Mouse (Mus musculus) right cerebral cortex, postnatal 25 days (tissue): ENCODE results near the gene Mbnl2.

Source experiments
- DNase-seq: peaks from one replicate; pipeline ENCODE4 v3.0.0; 2022

Gene Mbnl2

DNA sequence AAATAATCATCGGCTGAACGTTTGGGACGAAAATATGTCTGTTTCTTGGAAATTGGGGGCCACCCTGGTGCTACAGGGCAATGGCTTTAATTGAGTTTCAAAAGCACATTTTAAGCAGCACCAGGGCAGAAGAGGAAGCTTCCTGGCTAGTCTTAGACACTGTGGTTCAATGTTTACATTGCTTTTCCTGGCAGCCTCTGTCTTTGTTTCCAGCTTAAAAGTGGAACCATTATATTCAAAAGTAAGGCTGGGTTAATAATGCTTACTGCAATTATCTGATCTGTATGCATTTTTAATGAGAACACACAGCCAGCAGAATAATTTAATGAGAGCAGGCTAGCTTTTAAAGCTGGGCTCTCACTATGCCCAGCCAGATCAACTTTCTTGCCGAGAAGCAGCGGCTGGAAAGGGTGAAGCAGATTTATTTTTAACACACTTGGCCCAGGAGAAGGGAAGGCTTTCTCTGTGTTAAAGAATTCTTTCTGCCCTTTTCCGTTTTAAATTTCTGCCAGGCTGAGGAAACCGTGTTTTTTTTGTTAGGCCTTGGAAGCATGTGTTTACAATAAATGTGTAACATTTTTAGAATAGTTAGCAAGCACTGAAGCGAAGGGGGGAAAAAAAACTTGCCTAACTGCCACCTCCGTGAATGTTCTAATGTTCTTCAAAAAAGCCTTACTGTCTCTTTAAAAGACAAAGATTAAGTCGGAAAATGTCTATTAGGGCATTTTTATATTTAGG lies 1.0 kb downstream of the Mbnl2 start:
- DNase-seq, result no peak

DNA sequence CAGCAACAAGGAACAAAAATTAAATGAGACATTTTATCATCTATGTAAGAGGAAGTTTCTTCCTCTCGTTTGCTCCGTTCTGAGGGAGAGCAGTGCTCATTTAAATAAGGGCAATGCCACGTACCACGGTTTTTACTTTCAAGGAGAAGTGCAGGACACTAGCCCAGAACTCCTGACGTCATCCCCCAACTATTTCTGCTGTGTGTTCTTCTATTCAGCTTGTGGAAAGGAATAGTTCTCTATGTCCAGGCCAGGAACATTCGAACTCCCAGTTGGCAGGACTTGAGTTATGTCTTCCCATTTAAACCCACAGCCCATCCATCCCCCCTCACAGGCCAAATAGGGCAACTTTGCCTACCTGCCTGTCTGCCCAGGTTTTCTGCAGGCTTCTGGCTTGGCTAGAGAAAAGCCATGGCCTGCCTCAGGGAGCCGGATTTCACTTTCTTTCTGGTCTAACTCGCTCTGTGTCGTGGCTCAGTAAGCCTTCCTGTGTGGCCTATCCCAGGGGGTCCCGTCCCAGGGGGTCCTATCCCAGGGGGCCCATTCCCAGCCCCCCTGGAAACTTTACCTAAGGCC lies 1.7 kb downstream of the Mbnl2 start:
- DNase-seq, result no peak

DNA sequence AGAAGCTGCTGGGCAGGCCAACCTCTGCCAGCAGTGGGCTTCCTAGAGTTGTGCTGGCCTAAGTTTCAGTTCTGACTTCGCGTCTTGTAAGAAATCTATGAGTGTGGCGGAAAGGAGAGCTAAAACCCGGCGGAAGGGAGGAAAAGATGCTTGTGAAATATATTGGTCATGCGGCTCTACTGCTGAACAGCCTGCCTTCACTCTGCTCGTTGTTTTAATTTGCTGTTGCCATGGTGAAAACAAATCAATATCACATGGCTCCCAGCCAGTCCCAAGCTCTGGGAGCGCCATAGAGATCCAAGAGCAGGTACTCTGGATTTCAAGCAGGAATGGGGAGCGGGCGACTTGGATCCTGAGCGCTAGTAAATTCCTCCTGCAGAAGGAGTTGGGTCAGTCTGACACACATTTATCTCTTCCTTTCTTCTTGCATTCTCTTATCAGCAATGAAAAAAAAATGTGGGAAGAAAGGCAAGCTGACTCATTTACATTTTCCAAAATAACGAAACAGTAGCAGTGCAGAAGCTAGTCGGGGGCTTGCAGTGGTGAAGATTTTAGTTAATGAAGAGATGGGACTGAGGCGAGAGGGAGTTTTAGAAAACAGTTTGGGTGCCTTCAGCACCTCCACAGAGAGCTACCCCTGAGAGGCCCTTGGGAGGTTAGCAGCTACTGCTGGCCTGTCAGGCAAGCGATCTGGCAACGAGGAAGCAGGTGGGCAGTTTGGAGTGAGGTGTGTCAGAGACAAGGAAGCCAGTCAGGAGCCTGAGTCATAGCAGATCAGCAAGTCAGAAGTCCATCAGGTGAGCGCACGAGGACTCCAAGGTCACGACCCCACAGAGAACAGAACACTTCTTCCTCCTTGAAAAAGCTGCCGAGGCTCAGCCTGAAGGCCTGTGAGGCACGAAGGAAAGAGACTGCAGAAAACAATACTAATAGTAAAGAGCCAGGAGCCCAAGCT lies 3.1 kb downstream of the Mbnl2 start:
- DNase-seq, result no peak

DNA sequence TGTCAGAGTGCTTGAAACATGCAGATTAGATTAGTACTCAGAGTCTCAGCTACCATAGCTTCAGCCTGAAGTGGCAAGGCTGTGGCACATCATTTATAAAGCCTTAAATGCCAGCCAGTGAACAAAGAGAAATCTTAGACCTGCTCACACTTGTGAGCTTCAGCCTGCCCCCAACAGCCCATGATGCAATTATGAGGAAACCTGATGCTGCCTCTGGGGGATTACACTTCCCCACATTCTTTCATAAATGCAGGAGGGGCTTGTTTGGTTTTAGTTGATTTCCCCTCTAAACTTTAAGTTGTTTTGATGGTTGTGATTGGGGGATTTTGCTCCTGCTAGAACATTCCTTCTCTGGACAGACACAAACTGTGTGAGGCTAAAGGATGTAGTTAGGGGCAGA lies 4.7 kb downstream of the Mbnl2 start:
- DNase-seq, result no peak

DNA sequence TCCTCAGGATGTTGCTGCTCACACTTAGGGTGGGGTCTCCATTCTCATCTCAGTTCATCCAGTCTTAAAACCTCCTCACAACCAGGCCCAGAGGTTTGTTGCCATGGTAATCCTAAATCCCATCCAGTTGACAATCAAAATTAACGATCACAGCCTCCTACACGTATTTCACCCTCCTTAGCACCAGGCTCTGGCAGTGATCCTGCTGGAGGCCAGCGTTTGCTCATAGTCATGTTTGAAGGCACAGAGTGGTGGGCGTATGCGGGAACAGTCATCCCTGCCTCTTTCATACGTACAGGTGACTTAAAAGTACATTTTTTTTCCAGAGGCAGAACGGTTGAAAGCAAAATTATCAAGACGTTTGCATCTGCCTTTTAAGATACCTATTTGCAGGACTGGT lies 8.3 kb downstream of the Mbnl2 start:
- no peak for DNase-seq

DNA sequence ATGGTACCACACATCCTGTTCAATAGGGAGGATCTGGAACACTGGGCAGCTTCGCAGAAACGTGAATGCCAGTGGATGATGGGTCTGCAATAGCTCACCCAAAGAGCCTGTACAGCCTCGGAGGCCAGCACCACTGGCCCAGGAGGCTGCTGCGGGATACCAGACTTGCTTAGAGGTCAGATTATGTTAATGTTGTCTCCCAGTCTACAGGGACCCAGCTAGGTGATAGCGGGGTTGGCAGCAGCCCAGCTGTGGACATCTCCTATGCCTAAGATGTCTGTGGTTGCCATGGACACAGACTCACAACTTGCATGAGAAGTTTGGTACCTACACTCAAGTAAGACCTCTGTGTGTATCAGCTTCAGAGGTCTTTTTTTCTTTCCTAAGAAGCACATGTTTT lies 9.0 kb downstream of the Mbnl2 start:
- no peak for DNase-seq

GRCm38 (mm10) chr14:120287121-120287986 lies 11.9 kb downstream of the Mbnl2 start:
- no peak for DNase-seq

GRCm38 (mm10) chr14:120287987-120288275 lies 12.5 kb downstream of the Mbnl2 start:
- DNase-seq, result no peak

- no peak for DNase-seq
These were observed 13.0 kb downstream of the Mbnl2 start for GRCm38 (mm10) chr14:120288378-120289002.

DNA sequence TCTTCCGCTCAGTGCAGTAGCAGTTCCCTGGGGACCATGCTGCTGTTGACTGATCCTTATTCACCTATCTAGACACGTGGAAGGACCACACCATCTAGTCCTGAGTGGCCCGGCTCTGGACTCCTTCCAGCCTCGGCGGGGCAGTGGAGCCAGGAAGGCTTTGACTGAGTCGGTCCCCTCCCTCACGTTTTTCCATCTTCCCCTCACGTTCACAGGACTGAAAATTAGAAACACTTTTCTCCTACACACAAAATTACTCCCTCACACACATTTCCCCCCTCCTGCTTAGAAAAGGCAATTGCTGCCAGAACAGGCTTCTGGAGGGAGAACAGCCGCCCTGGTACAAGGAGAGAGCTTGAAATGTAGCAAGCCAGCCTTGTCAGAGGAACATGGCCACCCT lies 13.6 kb downstream of the Mbnl2 start:
- no peak for DNase-seq

DNA sequence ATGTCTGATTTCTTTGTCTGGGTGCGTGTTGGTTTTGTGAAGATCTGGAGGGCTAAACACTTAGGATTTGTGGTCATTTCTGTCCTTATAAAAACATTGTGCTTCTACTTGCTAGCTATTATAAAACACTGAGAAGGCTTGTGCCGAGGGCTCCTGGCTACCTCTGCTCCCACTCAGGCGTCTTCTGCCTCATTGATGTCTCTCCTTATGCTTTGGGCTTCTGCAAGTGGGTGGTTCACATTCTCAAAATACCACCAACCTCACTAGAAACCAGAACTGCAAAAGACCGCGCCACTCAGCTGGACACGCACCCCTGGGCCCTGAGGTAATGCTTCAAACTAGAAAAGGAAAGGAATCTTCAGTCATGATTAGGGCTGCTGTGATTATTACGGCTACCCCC lies 14.1 kb downstream of the Mbnl2 start:
- no peak for DNase-seq

- no peak for DNase-seq
These were observed 15.8 kb downstream of the Mbnl2 start for GRCm38 (mm10) chr14:120291226-120291757.

- no peak for DNase-seq
These were observed 16.7 kb downstream of the Mbnl2 start for GRCm38 (mm10) chr14:120292133-120292532.

DNA sequence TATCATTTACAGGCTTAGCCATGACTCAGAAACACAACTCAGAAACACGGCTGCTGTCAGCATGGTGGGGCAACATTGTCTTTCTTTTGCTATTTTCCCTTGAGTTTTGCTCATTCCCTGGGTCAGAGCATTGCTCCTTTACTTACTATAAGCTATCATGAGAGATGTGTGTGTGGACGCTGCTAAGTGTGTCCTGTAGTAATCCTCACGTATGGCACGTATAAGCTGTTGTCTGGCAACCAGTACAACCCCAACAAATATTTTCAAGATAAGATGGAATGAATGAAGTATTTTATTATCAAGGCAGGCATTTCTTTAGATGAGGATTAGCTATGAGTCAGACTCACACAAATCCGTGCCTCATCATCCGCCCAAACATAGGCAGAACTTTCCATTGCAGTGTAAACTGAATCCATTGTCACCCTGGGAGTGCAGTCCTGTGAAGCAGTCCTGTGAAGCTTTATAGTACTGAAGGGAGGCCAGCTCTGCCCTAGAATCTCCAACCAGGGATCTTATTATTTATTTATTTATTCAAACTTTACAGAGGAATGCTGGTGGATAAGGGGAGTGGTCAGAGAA lies 17.2 kb downstream of the Mbnl2 start:
- no peak for DNase-seq

DNA sequence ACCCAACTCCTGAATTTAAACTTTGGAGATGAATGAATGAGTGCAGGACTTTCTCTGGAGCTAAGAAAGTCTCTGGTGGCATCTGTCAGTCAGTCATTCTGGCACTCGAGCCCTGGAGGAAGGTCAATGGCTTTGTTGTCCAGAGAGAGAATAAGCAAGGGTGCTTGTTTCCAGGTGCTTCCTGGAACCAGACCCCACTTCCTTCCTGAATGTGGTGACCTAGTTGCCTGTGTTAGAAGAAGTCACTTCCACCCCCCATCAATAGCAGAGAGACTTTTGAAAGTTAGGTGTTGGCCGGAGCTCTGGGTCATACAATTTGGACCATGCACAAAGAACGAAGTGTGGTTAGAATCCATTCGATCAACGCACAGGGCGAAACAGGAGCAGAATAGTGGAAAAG lies 19.0 kb downstream of the Mbnl2 start:
- no peak for DNase-seq

DNA sequence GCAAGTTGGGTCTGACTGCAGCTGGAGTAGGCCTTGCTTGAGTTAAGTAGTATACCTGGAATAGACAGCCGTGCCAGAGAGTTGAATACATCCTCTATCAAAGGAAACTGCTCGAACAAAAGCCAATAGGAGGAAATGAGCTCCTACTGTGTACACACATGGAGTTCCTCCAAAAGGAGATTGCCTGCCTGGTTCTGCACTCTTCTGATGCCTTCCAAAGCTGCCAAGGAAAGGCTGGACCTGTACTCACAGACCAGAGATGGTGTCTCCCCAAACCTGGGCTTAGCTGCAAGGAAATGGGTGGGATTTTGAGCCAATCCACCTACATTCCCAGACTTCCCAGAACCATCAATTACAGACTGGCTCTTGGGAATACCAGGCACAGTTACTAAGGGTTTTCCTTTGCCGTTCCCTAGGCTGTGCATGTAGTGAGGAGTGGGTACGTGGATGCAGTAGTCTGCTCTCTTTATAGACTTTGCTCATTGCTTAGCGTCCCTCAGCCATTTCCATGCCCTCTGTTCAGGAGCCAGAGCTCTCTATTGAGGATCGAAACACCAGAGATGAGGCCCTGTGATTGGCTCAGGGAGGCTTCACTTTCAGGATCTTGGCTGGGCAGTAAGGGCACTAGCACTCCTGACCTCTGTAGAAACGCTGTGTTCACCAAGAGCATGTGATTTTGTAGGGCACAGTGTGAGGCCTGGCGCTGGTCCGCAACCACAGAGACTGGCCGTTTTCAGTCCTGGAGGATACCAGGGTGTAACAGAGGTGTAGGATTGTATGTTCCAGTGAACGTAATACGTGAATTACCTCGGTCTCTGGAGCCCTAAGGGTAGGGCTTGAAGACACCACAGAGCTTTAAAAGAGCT lies 20.1 kb downstream of the Mbnl2 start:
- DNase-seq, result peak; percentile 3

DNA sequence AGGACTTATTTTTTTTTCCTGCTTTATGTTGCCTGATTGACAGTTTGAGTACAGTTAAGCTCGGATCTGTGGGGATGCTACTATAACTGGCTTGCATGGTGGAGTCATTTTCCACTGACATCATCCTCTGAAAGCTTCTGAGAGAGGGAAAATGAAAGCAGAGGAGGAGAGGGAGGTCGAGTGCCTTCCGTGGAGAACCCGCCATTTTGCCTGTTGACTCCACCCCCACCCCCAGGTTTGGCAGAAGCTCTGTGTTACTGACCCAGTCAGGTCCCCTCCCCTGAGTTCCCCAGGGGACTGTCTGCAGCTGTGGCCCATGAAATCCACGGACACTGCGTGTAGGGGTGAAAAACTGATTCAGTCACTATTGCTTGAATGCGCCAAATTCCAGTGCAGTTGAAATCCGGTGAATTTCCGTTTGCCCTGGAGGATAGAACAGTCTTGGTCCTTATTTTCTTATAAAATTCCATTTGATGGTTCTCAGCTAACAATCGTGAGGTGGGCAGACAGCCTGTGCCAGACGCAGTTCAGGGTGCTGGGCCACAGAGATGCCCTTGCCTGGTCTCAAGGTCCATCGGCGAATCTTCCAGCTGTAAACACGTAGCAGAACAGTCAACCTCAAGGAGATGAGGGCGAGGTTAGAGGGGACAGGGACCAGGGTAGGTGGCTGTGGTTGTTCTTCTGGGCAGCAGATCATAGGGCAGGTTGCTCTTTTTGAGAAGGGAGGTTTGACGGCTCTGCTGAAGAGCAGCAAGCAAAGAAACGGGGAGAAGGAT lies 20.9 kb downstream of the Mbnl2 start:
- peak; percentile 3 for DNase-seq

- peak; percentile 5 for DNase-seq
These were observed 21.8 kb downstream of the Mbnl2 start for GRCm38 (mm10) chr14:120297137-120297749.

DNA sequence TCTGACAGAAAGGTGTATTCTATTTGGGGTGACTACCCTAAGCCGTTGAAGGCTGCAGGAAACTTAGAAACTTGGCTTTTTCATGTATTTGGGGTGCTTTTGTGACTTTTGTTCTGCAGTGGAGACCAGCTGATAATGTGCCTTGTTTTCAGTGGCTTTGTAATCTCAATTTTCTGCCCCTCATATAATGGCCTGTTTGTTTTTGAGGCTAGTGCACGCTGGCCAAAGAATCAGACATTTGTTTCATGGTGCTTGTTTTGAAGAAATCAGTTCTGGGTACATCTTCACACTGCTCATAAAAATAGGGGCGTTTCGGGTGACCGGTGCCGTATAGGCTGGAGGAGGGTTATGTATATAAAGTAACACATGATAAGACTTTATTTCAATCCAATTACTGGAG lies 22.4 kb downstream of the Mbnl2 start:
- DNase-seq, result peak; percentile 3

GRCm38 (mm10) chr14:120298439-120298838 lies 23.0 kb downstream of the Mbnl2 start:
- no peak for DNase-seq
